ENCODE assay signal across 9 mouse cellular contexts in genomic region chr1:132317894-132318863, GRCm38 (mm10). TPM values are rescaled to one million over a fixed set of nuclear protein-coding genes. Genes with fewer than 3 reads are reported as not detected.
DNase-seq lines count a peak whose midpoint lies in the region; ATAC-seq and TF ChIP-seq lines count a peak whose summit lies in the region.
"Had no signal": no experiment of that assay in that cellular context is flagged by ENCODE, and none has a peak within 500 bp of the region (broad histone marks: within the 10 kb centered on the region; RNA-seq: fewer than 3 reads in every experiment).

No protein-coding gene starts in this region.

- peaks cover 41% of the 10 kb centered on the region for H3K79me2 ChIP-seq in myocyte (ENCODE audit: control insufficient read depth, insufficient read depth)

- peak; percentile 28 for DNase-seq in kidney, adult 2 months
- DNase-seq in kidney, postnatal 14 days: no peak
- DNase-seq in embryonic facial prominence, embryonic 11.5 days (ENCODE audit: low spot score): no peak
- DNase-seq in gastrocnemius, postnatal 36 days: no peak
- DNase-seq in ovary, postnatal 10 days (ENCODE audit: low spot score): no peak
- DNase-seq in frontal cortex, postnatal 14 days (ENCODE audit: low spot score in 2 of 2): no peak

- peak overlapping the region; percentile 94 for H3K27ac ChIP-seq in kidney, adult 2 months (ENCODE audit: insufficient read depth, low read depth, low read length)
- H3K27ac ChIP-seq in embryonic facial prominence, embryonic 11.5 days (replicated peaks; ENCODE audit: low read depth, low read length): no peak overlapping the region
- H3K27ac ChIP-seq in intestine, embryonic 15.5 days: peak overlapping the region; percentile 32; the same call in 1 of the 2 replicates

- H3K9ac ChIP-seq in embryonic facial prominence, embryonic 11.5 days (replicated peaks; ENCODE audit: low read length): no peak overlapping the region; the same call in 1 of the 2 replicates
- H3K9ac ChIP-seq in intestine, embryonic 15.5 days: no peak overlapping the region

- no peaks in the 10 kb centered on the region for H3K36me3 ChIP-seq in kidney, adult 2 months (ENCODE audit: control insufficient read depth, insufficient read depth, low read length)
- no peaks in the 10 kb centered on the region for H3K36me3 ChIP-seq in embryonic facial prominence, embryonic 11.5 days (replicated peaks; ENCODE audit: control insufficient read depth, insufficient read depth, low read depth, low read length)
- H3K36me3 ChIP-seq in intestine, embryonic 15.5 days: no peaks in the 10 kb centered on the region
- no peaks in the 10 kb centered on the region for H3K36me3 ChIP-seq in myocyte (ENCODE audit: control insufficient read depth, insufficient read depth)

- peaks cover 36% of the 10 kb centered on the region for H3K4me1 ChIP-seq in kidney, adult 2 months (ENCODE audit: control insufficient read depth, insufficient read depth, low read length)
- H3K4me1 ChIP-seq in embryonic facial prominence, embryonic 11.5 days (ENCODE audit: control insufficient read depth, insufficient read depth, low read length): no peaks in the 10 kb centered on the region
- peaks cover 46% of the 10 kb centered on the region for H3K4me1 ChIP-seq in intestine, embryonic 15.5 days (replicated peaks)

- no peak for TF ChIP-seq POLR2A in kidney, adult 2 months (IDR thresholded peaks at IDR 0.05; ENCODE audit: low read depth, low read length)
- no peak for TF ChIP-seq POLR2A in myocyte (IDR thresholded peaks at IDR 0.05; ENCODE audit: insufficient read length, low read depth)

- H3ac ChIP-seq in myocyte (ENCODE audit: control insufficient read depth, insufficient read length): no peak overlapping the region

- peak overlapping the region; percentile 79 for H3K4me3 ChIP-seq in kidney, adult 2 months (ENCODE audit: insufficient read depth, low read depth, low read length)
- H3K4me3 ChIP-seq in embryonic facial prominence, embryonic 11.5 days (ENCODE audit: low read depth, low read length): no peak overlapping the region
- H3K4me3 ChIP-seq in intestine, embryonic 15.5 days (replicated peaks): no peak overlapping the region
- H3K4me3 ChIP-seq in myocyte: peak overlapping the region; percentile 56

- intact Hi-C loops in gastrocnemius, postnatal 36 days (cut with DNase I): no loop called here

- ATAC-seq in embryonic facial prominence, embryonic 11.5 days (replicated peaks; ENCODE audit: insufficient number of reproducible peaks, low FRiP score, low TSS enrichment, low read depth): no peak
- no peak for ATAC-seq in intestine, embryonic 15.5 days

- H3K4me2 ChIP-seq in embryonic facial prominence, embryonic 11.5 days (ENCODE audit: low read depth, low read length): peak overlapping the region; percentile 79; the same call in 1 of the 2 replicates
- H3K4me2 ChIP-seq in intestine, embryonic 15.5 days (replicated peaks): peak overlapping the region; percentile 99; the same call in 1 of the 2 replicates
- H3K4me2 ChIP-seq in myocyte (ENCODE audit: low read depth): peak overlapping the region; percentile 94

- WGBS in kidney, adult 2 months: 34% methylated on average over 8 of the region's 8 CpGs
- WGBS in embryonic facial prominence, embryonic 11.5 days: 57% methylated on average over 8 of the region's 8 CpGs
- 43% methylated on average over 8 of the region's 8 CpGs for WGBS in intestine, embryonic 15.5 days

- TF ChIP-seq CTCF in kidney, adult 2 months (conservative IDR thresholded peaks at IDR 0.05; ENCODE audit: insufficient read depth, insufficient read length, low read depth, low read length): no peak

- H3K27me3 ChIP-seq in kidney, adult 2 months (replicated peaks; ENCODE audit: control insufficient read depth, insufficient read depth, low read length): no peaks in the 10 kb centered on the region
- H3K27me3 ChIP-seq in embryonic facial prominence, embryonic 11.5 days (ENCODE audit: control insufficient read depth, insufficient read depth, low read length): peaks cover 2% of the 10 kb centered on the region; the same call in 1 of the 2 replicates
- 0 out of 2 replicates have a peak, but pooled peaks cover 3% of the 10 kb centered on the region for H3K27me3 ChIP-seq in intestine, embryonic 15.5 days (replicated peaks)
- H3K27me3 ChIP-seq in myocyte (ENCODE audit: control insufficient read depth, insufficient read depth, insufficient read length): no peaks in the 10 kb centered on the region

- no peaks in the 10 kb centered on the region for H3K9me3 ChIP-seq in embryonic facial prominence, embryonic 11.5 days (replicated peaks; ENCODE audit: control insufficient read depth, low read length)
- no peaks in the 10 kb centered on the region for H3K9me3 ChIP-seq in intestine, embryonic 15.5 days

TF ChIP-seq in myocyte, 11 proteins besides CTCF, POLR2A, EP300 and RAD21:
- TF ChIP-seq POLR2AphosphoS2 (IDR thresholded peaks at IDR 0.05; ENCODE audit: insufficient read length, low read depth) (no peak), SRF (IDR thresholded peaks at IDR 0.05; ENCODE audit: control insufficient read depth, insufficient read length, low read depth) (no peak), E2F4 (IDR thresholded peaks at IDR 0.05; ENCODE audit: insufficient read depth) (no peak), MYOG (IDR thresholded peaks at IDR 0.05; ENCODE audit: control insufficient read depth in 1 of 3, insufficient read depth in 1 of 3, insufficient read length in 2 of 3, low read depth in 2 of 3) (no peak), TCF3 (IDR thresholded peaks at IDR 0.05; ENCODE audit: insufficient read length, low read depth) (no peak)
TF ChIP-seq in myocyte: peak in this region for 0.

RNA-seq across cellular contexts. Expression of gene Nuak2, which starts 2.3 kb away (rescaled TPM):
- 56.1 and 73.7 TPM in 2 replicates for polyA plus RNA-seq in kidney, adult 2 months (2012; rRNA removed)
- polyA plus RNA-seq in embryonic facial prominence, embryonic 11.5 days (2014; fragmentation: Nextera tagmentation; extraction: Ambion mirVana): 9.1 and 10.8 TPM in 2 replicates
- polyA plus RNA-seq in intestine, embryonic 15.5 days (2015; fragmentation: Nextera tagmentation; extraction: Ambion mirVana): 4.7 and 5.5 TPM in 2 replicates
- polyA plus RNA-seq in myocyte (2012; fragmentation: generic; extraction: Trizol): 6.0 TPM
- under 1 TPM; 0.59 to 0.99 TPM for total RNA-seq in gastrocnemius, postnatal 36 days (2021)

RNA-seq across cellular contexts. Expression of gene Klhdc8a, which starts 19.8 kb away (rescaled TPM):
- polyA plus RNA-seq in kidney, adult 2 months (2012; rRNA removed): 15.7 and 17.7 TPM in 2 replicates
- 0.66 and 0.68 TPM in 2 replicates for polyA plus RNA-seq in embryonic facial prominence, embryonic 11.5 days (2014; fragmentation: Nextera tagmentation; extraction: Ambion mirVana)
- polyA plus RNA-seq in intestine, embryonic 15.5 days (2015; fragmentation: Nextera tagmentation; extraction: Ambion mirVana): 0.23 and 0.49 TPM in 2 replicates
- 12.4 TPM for polyA plus RNA-seq in myocyte (2012; fragmentation: generic; extraction: Trizol)
- total RNA-seq in gastrocnemius, postnatal 36 days (2021): under 1 TPM; 0.07 to 0.10 TPM
- polyA plus RNA-seq: inflammation-experienced regulatory T-cells, adult 6 months had no signal

Comparison
In these comparisons a context has a peak if more than half of its experiments do, and no peak if none do; other contexts are left out.
1. H3K4me3 ChIP-seq: peak in kidney, adult 2 months (single experiment) and myocyte (single experiment); none in embryonic facial prominence, embryonic 11.5 days (single experiment) and intestine, embryonic 15.5 days (single experiment).
2. Peak in every context shown above with its lines, with median percentiles within 50 percentile points of each other: H3K4me2 ChIP-seq.